Mouse (Mus musculus): Measurements from ENCODE around the gene Spns1. TPM values are rescaled to one million over a fixed set of nuclear protein-coding genes. Genes with fewer than 3 reads are reported as not detected.

Gene Spns1
- polyA plus RNA-seq, 1 experiment from 2014 or later, result 53.2 TPM

DNA sequence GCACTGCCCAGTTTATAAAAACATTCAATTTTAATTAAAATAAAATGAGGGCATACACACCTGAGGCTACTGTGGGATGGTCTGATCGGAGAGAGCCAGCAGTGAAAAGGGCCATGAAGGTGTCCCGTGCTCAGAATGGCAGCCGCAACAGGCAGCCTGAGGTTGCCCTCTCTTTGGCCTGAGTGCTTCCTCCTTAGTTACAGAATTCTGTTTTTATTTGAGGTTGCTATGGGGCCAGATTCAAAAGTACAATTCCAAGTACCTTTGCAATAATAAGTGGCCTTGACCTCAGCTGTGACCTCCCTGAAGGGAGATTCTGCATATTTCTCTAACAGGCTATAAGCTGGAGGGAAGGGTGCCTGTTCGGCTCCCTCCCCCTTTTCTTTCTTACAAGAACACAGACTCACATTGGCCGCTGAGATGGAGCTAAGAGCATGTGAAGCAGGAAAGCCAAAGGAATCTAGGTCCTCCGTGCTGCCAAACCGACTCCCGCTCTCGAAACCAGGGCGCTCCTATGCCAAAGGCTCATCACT, 25.8 kb downstream of the Spns1 start:
- Histone ChIP-seq H3K9me3 (no peaks in the 10 kb centered on the region), H3K27me3 (no peaks in the 10 kb centered on the region), H3K9ac (no peak overlapping the region), H3K4me1 (0 out of 2 replicates have a peak, but pooled peaks cover 5% of the 10 kb centered on the region), H3K36me3 (no peaks in the 10 kb centered on the region), H3K27ac (no peak overlapping the region), H3K4me3 (no peak overlapping the region), H3K4me2 (peak overlapping the region; percentile 39)
- no peak for ATAC-seq (ENCODE audit: borderline replicate concordance, extremely low read depth, low FRiP score, low TSS enrichment)
- WGBS, result 37% methylated on average over 10 of the region's 10 CpGs

DNA sequence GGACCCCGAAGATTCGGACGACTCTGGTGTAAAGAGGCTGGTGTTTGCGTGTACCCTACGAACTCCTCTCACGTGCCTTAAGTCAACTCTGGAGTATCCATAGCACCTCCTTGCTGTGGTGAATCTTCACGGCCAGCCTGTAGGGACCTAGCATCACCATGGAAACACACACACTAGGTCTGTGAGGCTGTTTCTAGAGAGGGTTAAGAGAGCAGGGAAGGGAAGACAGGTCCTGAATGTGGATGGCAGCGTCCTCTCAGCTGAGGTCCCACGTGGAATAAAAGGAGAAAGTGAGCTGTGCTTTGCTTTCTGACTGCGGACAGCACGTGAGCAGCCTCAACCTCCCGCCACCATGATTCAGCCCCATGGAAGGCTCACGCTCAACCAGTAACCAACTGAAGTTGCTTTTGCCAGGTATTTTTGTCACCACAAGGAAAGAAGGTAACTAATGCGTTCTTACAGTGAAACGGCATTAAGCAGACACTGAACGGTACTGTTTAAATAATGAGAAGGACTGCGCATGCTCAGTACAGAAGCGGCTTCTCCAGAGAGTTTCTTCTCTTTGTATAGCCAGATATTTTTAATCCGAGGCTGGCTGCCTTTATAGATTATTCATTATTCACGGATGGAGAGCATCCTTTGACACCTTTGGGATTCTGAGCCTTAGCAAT, 26.4 kb downstream of the Spns1 start:
- Histone ChIP-seq H3K9ac (no peak overlapping the region), H3K4me1 (0 out of 2 replicates have a peak, but pooled peaks cover 5% of the 10 kb centered on the region), H3K36me3 (no peaks in the 10 kb centered on the region), H3K4me3 (peak overlapping the region; percentile 3; the same call in 1 of the 2 replicates), H3K9me3 (no peaks in the 10 kb centered on the region), H3K27ac (no peak overlapping the region), H3K4me2 (peak overlapping the region; percentile 39), H3K27me3 (no peaks in the 10 kb centered on the region)
- no peak for ATAC-seq (ENCODE audit: borderline replicate concordance, extremely low read depth, low FRiP score, low TSS enrichment)
- 52% methylated on average over 20 of the region's 20 CpGs for WGBS

DNA sequence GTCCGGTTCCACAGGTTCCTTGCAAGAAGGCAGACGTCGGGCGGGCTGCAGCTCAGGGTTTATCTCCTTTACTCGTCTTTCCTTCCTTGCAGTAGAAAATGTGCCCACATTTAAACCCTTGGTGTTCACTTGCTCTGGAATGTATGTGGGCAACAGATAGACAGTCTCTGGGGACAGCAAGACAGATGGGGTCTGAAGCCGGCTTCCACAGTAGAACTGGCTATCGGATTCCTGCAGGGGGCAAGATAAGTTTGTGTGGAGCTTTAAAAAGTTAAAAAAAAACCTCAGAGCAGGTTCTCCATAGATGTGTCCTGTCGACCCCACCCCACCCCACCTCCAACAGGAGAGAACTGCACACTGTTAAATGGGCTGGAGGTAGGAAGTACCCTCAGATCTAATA, 29.0 kb downstream of the Spns1 start:
- ATAC-seq (ENCODE audit: borderline replicate concordance, extremely low read depth, low FRiP score, low TSS enrichment), result no peak
- no peak overlapping the region for H3K4me2 ChIP-seq
- WGBS, result 50% methylated on average over 8 of the region's 8 CpGs
- no peak overlapping the region for H3K27ac ChIP-seq
- H3K9ac ChIP-seq, result no peak overlapping the region
- no peak overlapping the region for H3K4me3 ChIP-seq
- H3K4me1 ChIP-seq, result 0 out of 2 replicates have a peak, but pooled peaks cover 5% of the 10 kb centered on the region
- H3K36me3 ChIP-seq, result no peaks in the 10 kb centered on the region
- H3K27me3 ChIP-seq, result no peaks in the 10 kb centered on the region
- H3K9me3 ChIP-seq, result no peaks in the 10 kb centered on the region

DNA sequence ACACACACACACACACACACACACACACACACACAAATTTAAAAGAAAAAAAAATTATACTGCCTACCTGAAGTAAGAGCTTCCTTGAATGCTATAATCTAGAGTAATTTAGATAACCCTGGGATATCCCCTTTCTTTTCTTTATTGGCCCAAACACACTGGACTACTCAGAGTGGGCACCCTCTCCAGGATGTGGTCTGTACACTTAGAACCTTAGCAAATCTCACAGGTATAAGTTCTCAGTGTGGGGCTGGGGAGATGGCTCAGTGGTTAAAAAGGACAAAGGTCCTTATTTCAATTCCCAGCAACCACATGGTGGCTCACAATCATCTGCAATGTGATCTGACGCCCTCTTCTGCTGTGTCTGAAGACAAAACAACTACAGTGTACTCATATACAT, 30.2 kb downstream of the Spns1 start:
- no peak overlapping the region for H3K9ac ChIP-seq
- no peaks in the 10 kb centered on the region for H3K27me3 ChIP-seq
- no peak overlapping the region for H3K4me2 ChIP-seq
- no peaks in the 10 kb centered on the region for H3K36me3 ChIP-seq
- no peak overlapping the region for H3K27ac ChIP-seq
- H3K9me3 ChIP-seq, result no peaks in the 10 kb centered on the region
- H3K4me3 ChIP-seq, result no peak overlapping the region
- WGBS, result 36% methylated on average over 1 of the region's 1 CpGs
- no peak for ATAC-seq (ENCODE audit: borderline replicate concordance, extremely low read depth, low FRiP score, low TSS enrichment)
- 0 out of 2 replicates have a peak, but pooled peaks cover 5% of the 10 kb centered on the region for H3K4me1 ChIP-seq

DNA sequence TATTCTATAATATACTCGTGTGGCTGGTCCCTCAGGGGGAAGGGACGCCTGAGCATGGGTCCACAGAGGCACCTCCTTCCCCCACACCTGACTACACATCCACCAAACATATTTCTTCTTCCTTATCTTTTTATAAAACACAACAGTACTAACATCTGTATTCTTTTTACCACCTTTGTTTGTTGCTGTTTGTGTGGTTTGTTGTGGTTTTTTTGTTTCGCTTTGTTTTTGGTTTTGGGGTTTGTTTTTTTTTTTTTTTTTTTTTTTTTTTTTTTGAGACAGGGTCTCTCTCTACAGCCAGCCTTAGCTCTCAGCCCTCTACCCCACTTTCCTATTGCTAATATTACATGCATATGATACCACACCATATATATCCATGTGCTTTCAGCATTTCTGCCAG, 31.3 kb downstream of the Spns1 start:
- no peaks in the 10 kb centered on the region for H3K36me3 ChIP-seq
- no peaks in the 10 kb centered on the region for H3K9me3 ChIP-seq
- no peak overlapping the region for H3K27ac ChIP-seq
- H3K4me1 ChIP-seq, result no peaks in the 10 kb centered on the region
- H3K4me2 ChIP-seq, result no peak overlapping the region
- 37% methylated on average over 3 of the region's 3 CpGs for WGBS
- no peak overlapping the region for H3K4me3 ChIP-seq
- H3K9ac ChIP-seq, result no peak overlapping the region
- no peaks in the 10 kb centered on the region for H3K27me3 ChIP-seq
- no peak for ATAC-seq (ENCODE audit: borderline replicate concordance, extremely low read depth, low FRiP score, low TSS enrichment)

DNA sequence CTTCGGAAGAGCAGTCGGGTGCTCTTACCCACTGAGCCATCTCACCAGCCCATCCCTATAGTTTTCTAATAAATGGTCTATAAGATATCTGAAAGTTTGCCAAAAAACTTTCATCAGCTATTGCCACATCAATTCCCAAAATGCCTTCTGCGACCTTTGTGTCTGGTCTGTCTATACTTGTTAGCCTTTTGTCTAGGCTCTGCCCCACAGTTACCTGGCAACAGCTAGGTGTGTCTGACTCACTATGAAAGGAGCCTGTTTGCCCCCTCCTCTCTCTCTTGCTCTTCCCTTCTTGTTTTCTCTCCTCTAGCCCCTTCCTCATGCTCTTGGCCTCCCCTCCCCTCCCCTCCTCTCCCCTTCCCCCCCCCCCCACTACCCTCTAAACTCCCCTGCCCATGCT, 31.7 kb downstream of the Spns1 start:
- Histone ChIP-seq H3K27me3 (no peaks in the 10 kb centered on the region), H3K4me1 (no peaks in the 10 kb centered on the region), H3K36me3 (no peaks in the 10 kb centered on the region), H3K27ac (no peak overlapping the region), H3K9me3 (no peaks in the 10 kb centered on the region), H3K4me2 (no peak overlapping the region), H3K4me3 (no peak overlapping the region), H3K9ac (no peak overlapping the region)
- WGBS, result 47% methylated on average over 3 of the region's 3 CpGs
- no peak for ATAC-seq (ENCODE audit: borderline replicate concordance, extremely low read depth, low FRiP score, low TSS enrichment)

DNA sequence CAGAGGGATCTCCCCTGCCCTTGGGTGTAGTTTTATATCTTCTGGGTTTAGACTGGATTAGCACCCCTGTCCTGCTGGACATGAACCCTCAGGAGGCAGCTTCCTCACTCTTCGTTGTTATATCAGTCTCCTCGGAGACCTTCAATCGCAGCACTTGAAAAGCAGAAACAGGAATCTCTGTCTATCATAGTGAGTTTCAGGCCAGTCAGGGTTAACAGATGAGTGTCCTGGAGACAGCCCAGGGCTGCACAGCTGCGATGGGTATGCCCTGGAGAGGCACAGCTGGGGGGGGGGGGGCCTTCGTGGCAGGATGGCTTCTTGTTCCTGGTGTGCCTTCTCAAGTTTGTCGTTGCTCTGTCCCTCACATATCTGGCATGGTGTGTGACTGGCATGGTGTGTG, 36.4 kb downstream of the Spns1 start:
- no peaks in the 10 kb centered on the region for H3K9me3 ChIP-seq
- WGBS, result 35% methylated on average over 6 of the region's 6 CpGs
- H3K36me3 ChIP-seq, result no peaks in the 10 kb centered on the region
- H3K4me2 ChIP-seq, result no peak overlapping the region
- ATAC-seq (ENCODE audit: borderline replicate concordance, extremely low read depth, low FRiP score, low TSS enrichment), result no peak
- no peaks in the 10 kb centered on the region for H3K4me1 ChIP-seq
- no peak overlapping the region for H3K27ac ChIP-seq
- H3K4me3 ChIP-seq, result no peak overlapping the region
- no peak overlapping the region for H3K9ac ChIP-seq
- no peaks in the 10 kb centered on the region for H3K27me3 ChIP-seq

DNA sequence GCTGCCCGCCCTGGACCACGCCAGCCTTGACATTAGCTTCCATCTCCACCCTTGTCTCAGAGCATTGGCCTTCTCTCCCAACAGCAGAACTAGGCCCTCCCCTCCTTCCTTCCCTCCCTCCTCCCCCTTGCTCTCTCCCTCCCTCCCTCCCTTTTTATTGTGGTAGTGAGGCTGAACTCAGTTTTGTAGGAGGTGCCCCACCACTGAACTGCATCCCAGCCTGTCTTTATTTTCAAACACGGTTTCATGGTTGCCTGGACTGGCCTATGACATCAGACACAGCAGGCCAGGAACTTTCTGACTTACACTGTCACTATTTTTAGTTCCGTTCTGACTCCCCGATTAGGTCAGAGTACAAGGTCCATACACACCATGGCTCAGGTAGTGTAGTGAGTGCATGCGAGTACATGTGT, 37.0 kb downstream of the Spns1 start:
- WGBS, result 68% methylated on average over 6 of the region's 6 CpGs
- Histone ChIP-seq H3K4me1 (no peaks in the 10 kb centered on the region), H3K27ac (no peak overlapping the region), H3K27me3 (no peaks in the 10 kb centered on the region), H3K36me3 (no peaks in the 10 kb centered on the region), H3K9ac (no peak overlapping the region), H3K4me3 (no peak overlapping the region), H3K4me2 (no peak overlapping the region), H3K9me3 (no peaks in the 10 kb centered on the region)
- no peak for ATAC-seq (ENCODE audit: borderline replicate concordance, extremely low read depth, low FRiP score, low TSS enrichment)

DNA sequence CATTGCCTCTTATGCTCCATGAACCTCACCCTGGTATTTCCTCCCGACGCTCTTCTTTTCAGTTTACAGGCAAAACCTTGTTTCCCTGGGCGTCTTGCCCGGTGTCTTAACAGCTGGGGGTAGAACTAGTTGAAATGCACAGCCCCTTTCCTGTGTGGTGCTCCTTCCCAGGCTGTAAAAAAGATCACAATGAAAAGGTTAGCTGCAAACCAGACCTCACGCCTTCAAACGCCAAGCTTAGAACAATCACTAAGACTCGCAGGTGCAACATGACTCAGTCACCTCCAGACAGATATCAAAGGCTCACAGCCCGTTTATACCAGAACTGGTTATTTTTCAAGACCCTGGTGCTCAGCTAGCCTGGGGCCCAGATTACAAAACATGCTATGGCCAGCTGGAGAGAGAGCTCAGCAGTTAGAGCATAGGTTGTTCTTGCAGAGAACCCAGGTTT, 37.7 kb downstream of the Spns1 start:
- WGBS, result 67% methylated on average over 8 of the region's 8 CpGs
- no peak for ATAC-seq (ENCODE audit: borderline replicate concordance, extremely low read depth, low FRiP score, low TSS enrichment)
- Histone ChIP-seq H3K9ac (no peak overlapping the region), H3K4me3 (no peak overlapping the region), H3K4me1 (no peaks in the 10 kb centered on the region), H3K9me3 (no peaks in the 10 kb centered on the region), H3K27ac (no peak overlapping the region), H3K36me3 (no peaks in the 10 kb centered on the region), H3K27me3 (no peaks in the 10 kb centered on the region), H3K4me2 (no peak overlapping the region)

DNA sequence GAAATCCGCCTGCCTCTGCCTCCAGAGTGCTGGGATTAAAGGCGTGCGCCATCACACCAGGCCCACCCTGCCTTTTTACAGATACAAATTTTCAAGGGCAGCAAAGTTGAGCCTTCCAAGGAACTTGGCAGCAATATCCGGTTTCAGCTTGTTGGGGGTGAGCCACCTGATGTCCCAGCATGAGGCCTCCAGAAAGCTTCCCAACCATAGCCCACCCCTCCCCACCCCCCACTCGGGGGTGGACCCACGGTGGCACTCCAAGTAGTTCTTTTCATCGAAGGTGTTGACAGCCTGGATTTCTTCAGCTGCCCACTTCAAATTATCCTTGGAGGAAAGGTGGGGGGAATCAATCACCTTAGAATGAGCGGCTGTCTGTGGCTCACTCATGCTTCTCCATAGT, 38.3 kb downstream of the Spns1 start:
- Histone ChIP-seq H3K9ac (no peak overlapping the region), H3K9me3 (no peaks in the 10 kb centered on the region), H3K27me3 (no peaks in the 10 kb centered on the region), H3K4me1 (no peaks in the 10 kb centered on the region), H3K27ac (no peak overlapping the region), H3K4me3 (no peak overlapping the region), H3K36me3 (no peaks in the 10 kb centered on the region), H3K4me2 (no peak overlapping the region)
- 77% methylated on average over 8 of the region's 8 CpGs for WGBS
- ATAC-seq (ENCODE audit: borderline replicate concordance, extremely low read depth, low FRiP score, low TSS enrichment), result no peak

DNA sequence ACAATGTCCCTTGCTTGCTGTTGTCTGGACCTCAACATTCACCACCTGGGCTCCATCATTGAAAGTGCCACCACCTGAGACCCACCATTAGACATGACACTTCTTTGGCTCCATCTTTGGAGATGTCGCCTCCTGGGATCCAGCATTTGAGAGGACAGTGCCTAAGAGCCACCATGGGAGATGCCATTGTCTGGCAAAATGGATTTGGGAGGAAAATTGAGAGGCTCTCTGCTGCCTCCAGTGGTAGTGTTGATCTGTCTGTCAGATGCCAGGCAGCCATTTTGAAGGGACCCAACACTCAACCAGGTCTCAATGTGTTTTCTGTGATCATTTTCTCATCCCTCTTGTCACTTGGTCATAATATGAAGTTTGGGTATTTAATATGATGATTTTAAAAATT, 41.7 kb downstream of the Spns1 start:
- Histone ChIP-seq H3K9ac (no peak overlapping the region), H3K9me3 (no peaks in the 10 kb centered on the region), H3K4me1 (no peaks in the 10 kb centered on the region), H3K4me2 (no peak overlapping the region), H3K27ac (no peak overlapping the region), H3K36me3 (no peaks in the 10 kb centered on the region), H3K27me3 (no peaks in the 10 kb centered on the region), H3K4me3 (no peak overlapping the region)
- WGBS, result 88% methylated on average over 1 of the region's 1 CpGs
- no peak for ATAC-seq (ENCODE audit: borderline replicate concordance, extremely low read depth, low FRiP score, low TSS enrichment)

DNA sequence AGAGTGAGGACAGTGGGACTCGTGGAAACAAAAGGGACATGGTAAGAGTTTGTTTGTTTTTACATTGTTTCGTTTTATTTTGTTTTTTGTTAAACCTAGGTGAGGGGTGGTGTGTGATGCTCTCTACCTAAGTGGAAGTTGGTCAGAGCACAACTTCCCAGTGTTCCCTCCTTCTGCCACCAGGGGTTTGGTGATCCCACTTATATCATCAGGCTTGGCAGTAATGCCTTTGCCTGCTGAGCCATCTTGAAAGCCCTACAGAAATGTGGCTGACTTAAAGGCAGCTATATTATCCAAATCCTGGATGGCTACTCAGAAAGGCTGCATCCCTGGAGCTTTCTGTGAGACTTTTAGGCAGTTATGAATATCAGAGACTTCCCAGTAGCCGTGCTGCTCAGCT, 44.6 kb downstream of the Spns1 start:
- no peak for ATAC-seq (ENCODE audit: borderline replicate concordance, extremely low read depth, low FRiP score, low TSS enrichment)
- H3K27me3 ChIP-seq, result no peaks in the 10 kb centered on the region
- no peak overlapping the region for H3K9ac ChIP-seq
- no peak overlapping the region for H3K4me2 ChIP-seq
- no peaks in the 10 kb centered on the region for H3K4me1 ChIP-seq
- H3K4me3 ChIP-seq, result no peak overlapping the region
- WGBS, result 58% methylated on average over 3 of the region's 3 CpGs
- H3K36me3 ChIP-seq, result no peaks in the 10 kb centered on the region
- no peak overlapping the region for H3K27ac ChIP-seq
- no peaks in the 10 kb centered on the region for H3K9me3 ChIP-seq
